Mouse (Mus musculus): Measurements from ENCODE around the gene Sord.

GRCm38 (mm10) chr2:122298096-122298499, 63.5 kb downstream of the Sord start, which contains the start of gene Duox2:
- TF ChIP-seq CTCF (conservative IDR thresholded peaks at IDR 0.05; ENCODE audit: insufficient read depth, insufficient read length, low read depth, low read length) = no peak
- TF ChIP-seq POLR2A (IDR thresholded peaks at IDR 0.05; ENCODE audit: low read depth, low read length) = no peak

All from kidney, adult 2 months (tissue).